Mouse (Mus musculus) spleen, adult 2 months (tissue): Measurements from ENCODE around the gene Cd160. TPM values are rescaled to one million over a fixed set of nuclear protein-coding genes. Genes with fewer than 3 reads are reported as not detected.

Experiments used
- DNase-seq, 2 experiments: peaks; one replicate each; pipeline versions ENCODE4 v3.0.0 to v3.0.0-alpha.2; 2012 to 2021; ENCODE audit warnings: low spot score in 2 of 2, low read depth in 1 of 2
- H3K27ac ChIP-seq: fragments of 200-500 bp; 2 replicates; pipeline ENCODE4 v1.5.1; 2012; ENCODE audit warnings: low read length, inconsistent platforms; ENCODE audit not compliant: insufficient read depth
- H3K27me3 ChIP-seq: fragments of 200-500 bp; 2 replicates; pipeline ENCODE4 v1.6.1; 2012; ENCODE audit warnings: mild to moderate bottlenecking, moderate library complexity, low read length, inconsistent platforms; ENCODE audit not compliant: control insufficient read depth, insufficient read depth
- H3K36me3 ChIP-seq: fragments of 200-500 bp; 2 replicates; pipeline ENCODE4 v1.6.1; 2012; ENCODE audit warnings: mild to moderate bottlenecking, low read length, inconsistent platforms; ENCODE audit not compliant: control insufficient read depth, insufficient read depth
- H3K4me1 ChIP-seq: fragments of 200-500 bp; 2 replicates; pipeline ENCODE4 v1.6.1; 2011; ENCODE audit warnings: inconsistent platforms; ENCODE audit not compliant: control insufficient read depth, insufficient read depth, insufficient read length
- H3K4me3 ChIP-seq: fragments of 200-500 bp; 2 replicates; pipeline ENCODE4 v1.5.1; 2011; ENCODE audit warnings: mild to moderate bottlenecking, inconsistent platforms; ENCODE audit not compliant: insufficient read depth, insufficient read length; ENCODE audit errors: extremely low read depth
- CTCF ChIP-seq: fragments of 200-500 bp; IDR thresholded peaks from 2 replicates; pipeline ENCODE4 v1.5.1; 2011; ENCODE audit warnings: mild to moderate bottlenecking, inconsistent platforms; ENCODE audit not compliant: insufficient read depth, insufficient read length, insufficient replicate concordance; ENCODE audit errors: extremely low read depth
- POLR2A ChIP-seq: fragments of 200-500 bp; IDR thresholded peaks from 2 replicates; pipeline ENCODE4 v1.6.1; 2011; ENCODE audit warnings: low read depth, low read length, inconsistent platforms
- WGBS: fragments of 180-500 bp; shearing (Covaris S2); methylation state at CpG from one replicate; pipeline ENCODE4 v1.1.7; 2018; 5-methylcytosine and 5-hydroxymethylcytosine counted together
- polyA plus RNA-seq: library from polyadenylated mRNA; depleted of rRNA; stranded (reverse); fragments of >200 nt; gene quantifications from 2 replicates; pipeline ENCODE4 v1.2.3, GENCODE M21; 2012; rRNA removed

The Cd160 gene
- polyA plus RNA-seq: 3.2 and 3.8 TPM in 2 replicates

GRCm38 (mm10) chr3:96828984-96829383, at the start of gene Cd160, which contains the start of gene Pdzk1:
Gene Cd160 (minus strand): TSS chr3:96829351.
Gene Pdzk1 (plus strand): TSS chr3:96829284.
- no peak within 1 kb of the TSS for H3K27ac ChIP-seq
- H3K4me3 ChIP-seq: no peak within 1 kb of the TSS
- no peaks in the 10 kb centered on the region for H3K27me3 ChIP-seq
- TF ChIP-seq POLR2A (no peak), CTCF (no peak)
- DNase-seq: no peak
- H3K4me1 ChIP-seq: no peaks in the 10 kb centered on the region
- no peaks in the 10 kb centered on the region for H3K36me3 ChIP-seq
- WGBS: 71% methylated on average over 1 of the region's 1 CpGs

DNA sequence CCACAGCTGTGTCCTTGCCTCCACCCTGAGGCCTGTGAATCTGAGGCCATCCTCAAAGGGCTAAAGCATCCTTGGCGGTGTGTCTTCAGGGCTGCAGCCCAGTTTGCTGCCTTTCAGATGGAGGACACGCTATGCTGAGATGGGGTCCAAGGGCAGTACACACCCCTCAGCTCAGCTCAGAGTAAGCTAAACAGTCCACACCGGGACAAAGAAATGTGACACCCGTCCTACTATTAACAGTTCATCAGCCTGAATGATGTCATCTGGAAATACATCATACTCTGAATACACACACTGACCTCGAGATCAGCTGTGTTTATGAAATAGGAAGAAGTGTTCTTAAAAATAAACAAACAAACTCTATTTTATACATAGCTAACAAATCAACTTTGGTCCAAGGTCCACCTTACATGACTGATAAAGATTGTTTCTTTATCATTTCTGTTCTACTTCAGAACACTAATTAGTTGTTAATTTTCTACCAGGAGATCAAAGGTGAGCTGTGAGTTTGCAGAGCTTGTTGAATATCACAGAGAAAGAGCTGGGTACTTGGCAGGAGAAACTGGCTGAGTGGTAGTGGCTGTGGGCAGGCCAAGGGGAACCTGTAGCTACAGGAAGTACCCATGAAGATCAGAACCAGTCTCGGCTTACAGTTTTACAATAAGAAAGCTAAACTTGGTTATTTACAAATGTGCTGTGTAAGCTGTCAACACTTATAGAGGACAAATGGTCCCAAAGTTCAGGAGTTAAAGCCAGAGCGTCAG, 45.8 kb upstream of the Cd160 start:
- WGBS: 91% methylated on average over 7 of the region's 7 CpGs
- no peak for DNase-seq
- Histone ChIP-seq H3K27ac (no peak overlapping the region), H3K27me3 (no peaks in the 10 kb centered on the region), H3K4me3 (no peak overlapping the region), H3K4me1 (no peaks in the 10 kb centered on the region), H3K36me3 (peaks cover 23% of the 10 kb centered on the region)
- TF ChIP-seq POLR2A (no peak), CTCF (no peak)

DNA sequence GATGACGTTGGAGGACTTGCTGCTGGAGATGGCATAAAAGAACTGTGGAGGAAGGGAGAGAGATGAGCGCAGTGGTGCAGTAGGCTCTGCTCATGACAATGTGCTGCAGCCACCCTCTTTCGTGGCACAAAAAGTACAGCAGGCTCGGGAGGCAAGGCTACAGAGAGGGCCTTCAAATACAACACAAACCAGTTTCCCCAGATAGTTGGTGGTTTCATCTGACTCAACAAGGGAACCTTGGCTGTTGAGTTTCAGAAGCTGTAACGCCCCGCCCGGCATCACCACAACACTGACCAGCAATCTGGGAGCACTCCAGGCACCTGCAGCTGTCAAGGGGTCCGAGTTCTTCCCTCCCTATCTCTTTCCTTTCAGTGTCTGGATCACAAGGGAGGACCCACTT, 43.4 kb upstream of the Cd160 start:
- DNase-seq: no peak
- WGBS: 96% methylated on average over 8 of the region's 8 CpGs
- Histone ChIP-seq H3K27ac (no peak overlapping the region), H3K36me3 (peaks cover 28% of the 10 kb centered on the region), H3K4me3 (no peak overlapping the region), H3K27me3 (no peaks in the 10 kb centered on the region), H3K4me1 (no peaks in the 10 kb centered on the region)
- TF ChIP-seq CTCF: no peak
- TF ChIP-seq POLR2A: no peak

- Histone ChIP-seq H3K36me3 (peaks cover 28% of the 10 kb centered on the region), H3K4me3 (no peak overlapping the region), H3K27ac (no peak overlapping the region), H3K4me1 (no peaks in the 10 kb centered on the region), H3K27me3 (no peaks in the 10 kb centered on the region)
- TF ChIP-seq CTCF (no peak), POLR2A (no peak)
- DNase-seq: no peak
- 86% methylated on average over 8 of the region's 8 CpGs for whole genome bisulfite sequencing
These were observed 41.9 kb upstream of the Cd160 start for GRCm38 (mm10) chr3:96871070-96871469.

DNA sequence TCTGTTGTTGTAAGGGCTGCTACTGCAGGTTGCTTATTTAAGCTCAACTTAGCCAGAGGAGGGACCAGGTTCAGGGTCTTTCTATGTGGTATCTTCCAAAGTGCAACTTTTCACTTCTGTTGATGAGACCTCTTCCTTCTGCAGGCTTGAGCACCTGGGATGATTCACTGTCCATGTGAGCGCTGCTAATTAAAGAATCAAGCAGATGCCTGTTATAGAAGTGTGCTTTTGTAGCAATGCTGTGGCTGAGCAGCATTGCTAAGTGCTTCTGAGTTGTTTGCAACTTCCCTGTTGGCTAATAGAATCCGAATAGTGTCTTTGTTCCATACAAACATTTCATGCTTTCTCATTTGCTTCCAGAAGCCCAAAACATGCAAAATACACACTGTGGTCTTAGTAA, 41.1 kb upstream of the Cd160 start:
- H3K27me3 ChIP-seq: no peaks in the 10 kb centered on the region
- peaks cover 25% of the 10 kb centered on the region for H3K36me3 ChIP-seq
- TF ChIP-seq POLR2A (no peak), CTCF (no peak)
- WGBS: 90% methylated on average over 2 of the region's 2 CpGs
- no peaks in the 10 kb centered on the region for H3K4me1 ChIP-seq
- H3K27ac ChIP-seq: no peak overlapping the region
- H3K4me3 ChIP-seq: no peak overlapping the region
- no peak for DNase-seq

- H3K4me1 ChIP-seq: no peaks in the 10 kb centered on the region
- WGBS: 94% methylated on average over 7 of the region's 7 CpGs
These were observed 39.9 kb upstream of the Cd160 start for GRCm38 (mm10) chr3:96869091-96869490.

DNA sequence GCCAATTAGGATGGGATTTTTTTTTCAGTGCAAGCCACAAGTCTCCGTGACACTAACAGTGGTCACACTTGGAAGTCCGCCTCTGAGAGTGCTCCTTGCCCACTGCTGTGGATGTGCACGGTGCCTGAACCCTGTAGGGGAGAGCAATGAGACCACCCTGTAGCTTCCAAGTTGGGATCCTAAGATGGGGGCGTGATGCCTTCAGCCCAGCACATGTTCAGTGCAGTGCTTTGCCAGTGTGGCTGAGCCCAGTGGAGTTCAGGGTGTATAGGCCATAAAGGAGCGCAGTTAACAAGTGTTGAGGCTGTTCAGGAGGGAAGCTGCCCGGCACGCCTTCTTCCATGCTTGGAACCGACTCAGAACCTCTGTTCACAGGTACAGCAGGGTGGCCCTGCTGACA, 39.4 kb upstream of the Cd160 start:
- 95% methylated on average over 8 of the region's 8 CpGs for WGBS
- TF ChIP-seq POLR2A (no peak), CTCF (no peak)
- peaks cover 17% of the 10 kb centered on the region for H3K36me3 ChIP-seq
- no peak overlapping the region for H3K27ac ChIP-seq
- H3K4me1 ChIP-seq: no peaks in the 10 kb centered on the region
- H3K27me3 ChIP-seq: no peaks in the 10 kb centered on the region
- no peak overlapping the region for H3K4me3 ChIP-seq
- no peak for DNase-seq

More at GRCm38 (mm10) chr3:96869091-96869490, 39.9 kb upstream of the Cd160 start:
- Histone ChIP-seq H3K27ac (no peak overlapping the region), H3K4me3 (no peak overlapping the region), H3K27me3 (no peaks in the 10 kb centered on the region), H3K36me3 (peaks cover 17% of the 10 kb centered on the region)
- DNase-seq: no peak
- TF ChIP-seq CTCF (no peak), POLR2A (no peak)

DNA sequence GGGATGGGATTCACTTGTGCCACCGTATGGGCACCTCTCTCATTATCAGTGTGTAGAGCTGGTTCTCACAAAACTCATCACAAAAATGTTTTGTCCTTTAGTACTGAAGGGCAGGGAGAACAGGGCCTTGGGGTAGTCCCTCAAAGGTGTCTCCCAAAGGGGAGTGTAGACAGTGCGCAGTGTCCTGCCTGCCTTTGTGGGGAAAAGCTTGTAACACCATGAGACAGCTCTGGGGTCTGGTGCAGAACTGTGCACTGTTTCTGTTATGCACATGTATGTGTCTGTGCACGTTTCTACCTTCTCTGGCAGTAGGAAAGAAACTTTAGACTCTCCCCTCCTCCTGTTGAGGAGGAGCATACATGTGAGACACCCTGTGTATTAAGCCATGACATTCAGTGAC, 38.7 kb upstream of the Cd160 start:
- Histone ChIP-seq H3K4me3 (no peak overlapping the region), H3K27ac (no peak overlapping the region), H3K27me3 (no peaks in the 10 kb centered on the region), H3K4me1 (no peaks in the 10 kb centered on the region), H3K36me3 (peaks cover 17% of the 10 kb centered on the region)
- WGBS: 96% methylated on average over 3 of the region's 3 CpGs
- TF ChIP-seq POLR2A (no peak), CTCF (no peak)
- no peak for DNase-seq
